Mouse (Mus musculus) MEL (cell line): ENCODE measurements around the gene Tut4. TPM values are rescaled to one million over a fixed set of nuclear protein-coding genes. Genes with fewer than 3 reads are reported as not detected.

Experiments
- DNase-seq: peaks from one replicate; pipeline ENCODE4 v3.0.0; 2011; ENCODE audit warnings: low read depth, low spot score
- H3K27ac ChIP-seq: 2 replicates; pipeline ENCODE4 v1.5.1; 2012; ENCODE audit warnings: low read depth, mild to moderate bottlenecking, control low read depth, low read length, moderate library complexity; ENCODE audit not compliant: control insufficient read depth
- H3K27me3 ChIP-seq, 2 experiments: fragments of 150-350 bp in 1 of 2; sonication (generic) in 1 of 2; 2 replicates each; pipeline ENCODE4 v1.6.1; 2012; ENCODE audit warnings: low read length in 2 of 2, mild to moderate bottlenecking in 2 of 2, improper control_type of control experiment in 1 of 2, moderate library complexity in 1 of 2; ENCODE audit not compliant: insufficient read depth in 2 of 2, control insufficient read depth in 1 of 2
- H3K36me3 ChIP-seq, 2 experiments: 2 replicates each; pipeline ENCODE4 v1.6.1; 2012 to 2014; ENCODE audit warnings: low read length in 2 of 2, improper control_type of control experiment in 1 of 2, inconsistent platforms in 1 of 2, mild to moderate bottlenecking in 1 of 2; ENCODE audit not compliant: insufficient read depth in 2 of 2, control insufficient read depth in 1 of 2
- H3K4me1 ChIP-seq, 2 experiments: fragments of 150-350 bp in 1 of 2; sonication (generic) in 1 of 2; 2 replicates each; pipeline ENCODE4 v1.6.1; 2012; ENCODE audit warnings: low read length in 2 of 2, improper control_type of control experiment in 1 of 2, mild to moderate bottlenecking in 1 of 2; ENCODE audit not compliant: insufficient read depth in 2 of 2, control insufficient read depth in 1 of 2
- H3K4me3 ChIP-seq, 2 experiments: fragments of 150-350 bp in 1 of 2; sonication (generic) in 1 of 2; 2 replicates each; pipeline ENCODE4 v1.5.1; 2012; ENCODE audit warnings: low read depth in 2 of 2, low read length in 2 of 2, mild to moderate bottlenecking in 2 of 2, moderate library complexity in 2 of 2, control low read depth in 1 of 2, improper control_type of control experiment in 1 of 2; ENCODE audit not compliant: control insufficient read depth in 1 of 2, insufficient read depth in 1 of 2
- H3K79me2 ChIP-seq: 2 replicates; pipeline ENCODE4 v1.6.1; 2012; ENCODE audit warnings: mild to moderate bottlenecking, low read length, moderate library complexity; ENCODE audit not compliant: control insufficient read depth, poor library complexity, insufficient read depth
- H3K9ac ChIP-seq: 2 replicates; pipeline ENCODE4 v1.6.1; 2012; ENCODE audit warnings: low read depth, mild to moderate bottlenecking, control low read depth, low read length, moderate library complexity; ENCODE audit not compliant: control insufficient read depth, poor library complexity, severe bottlenecking
- H3K9me3 ChIP-seq: fragments of 150-350 bp; sonication (generic); replicated peaks from 2 replicates; pipeline ENCODE4 v1.6.1; 2012; ENCODE audit warnings: mild to moderate bottlenecking, low read length, improper control_type of control experiment, moderate library complexity; ENCODE audit not compliant: insufficient read depth
- CHD1 ChIP-seq: IDR thresholded peaks from 2 replicates; pipeline ENCODE4 v1.6.1; 2012; ENCODE audit warnings: low read depth, mild to moderate bottlenecking, inconsistent platforms, low read length, improper control_type of control experiment
- CTCF ChIP-seq, 3 experiments: IDR thresholded peaks in 2 of 3; conservative IDR thresholded peaks in 1 of 3; 2 replicates each; pipeline ENCODE4 v1.5.1; 2011 to 2012; ENCODE audit warnings: low read length in 3 of 3, low read depth in 2 of 3, mild to moderate bottlenecking in 2 of 3, improper control_type of control experiment in 1 of 3, inconsistent platforms in 1 of 3, mixed read lengths in 1 of 3, moderate library complexity in 1 of 3; ENCODE audit not compliant: control insufficient read depth in 1 of 3, insufficient read depth in 1 of 3, poor library complexity in 1 of 3, severe bottlenecking in 1 of 3
- E2F4 ChIP-seq: IDR thresholded peaks from 2 replicates; pipeline ENCODE4 v1.6.1; 2011; ENCODE audit warnings: low read depth, low read length, improper control_type of control experiment, borderline replicate concordance
- ELF1 ChIP-seq: IDR thresholded peaks from 2 replicates; pipeline ENCODE4 v1.6.1; 2014; ENCODE audit warnings: low read depth, mild to moderate bottlenecking, inconsistent platforms, low read length, improper control_type of control experiment, moderate library complexity
- ETS1 ChIP-seq: IDR thresholded peaks from 2 replicates; pipeline ENCODE4 v1.6.1; 2012; ENCODE audit warnings: low read depth, mild to moderate bottlenecking, inconsistent platforms, low read length, improper control_type of control experiment, moderate library complexity
- GABPA ChIP-seq: IDR thresholded peaks from 2 replicates; pipeline ENCODE4 v1.6.1; 2012; ENCODE audit warnings: low read depth, mild to moderate bottlenecking, inconsistent platforms, low read length, improper control_type of control experiment, moderate library complexity
- GATA1 ChIP-seq: IDR thresholded peaks from 2 replicates; pipeline ENCODE4 v1.6.1; 2011; ENCODE audit warnings: low read depth, low read length, improper control_type of control experiment
- HCFC1 ChIP-seq: IDR thresholded peaks from 2 replicates; pipeline ENCODE4 v1.6.1; 2012; ENCODE audit warnings: low read depth, mild to moderate bottlenecking, inconsistent platforms, low read length, improper control_type of control experiment, moderate library complexity
- JUND ChIP-seq: IDR thresholded peaks from 2 replicates; pipeline ENCODE4 v1.6.1; 2011; ENCODE audit warnings: low read depth, mild to moderate bottlenecking, improper control_type of control experiment, low read length
- MAFK ChIP-seq: IDR thresholded peaks from 2 replicates; pipeline ENCODE4 v1.6.1; 2011; ENCODE audit warnings: low read depth, mild to moderate bottlenecking, low read length, improper control_type of control experiment, borderline replicate concordance
- MAX ChIP-seq: IDR thresholded peaks from 2 replicates; pipeline ENCODE4 v1.6.1; 2011; ENCODE audit warnings: low read length, improper control_type of control experiment
- MEF2A ChIP-seq: IDR thresholded peaks from 2 replicates; pipeline ENCODE4 v1.6.1; 2014; ENCODE audit warnings: low read depth, mild to moderate bottlenecking, inconsistent platforms, low read length, improper control_type of control experiment; ENCODE audit not compliant: poor library complexity, insufficient replicate concordance, severe bottlenecking; ENCODE audit errors: extremely low read depth
- MXI1 ChIP-seq: IDR thresholded peaks from 2 replicates; pipeline ENCODE4 v1.6.1; 2011; ENCODE audit warnings: mild to moderate bottlenecking, low read depth, low read length, improper control_type of control experiment
- MYB ChIP-seq: IDR thresholded peaks from 2 replicates; pipeline ENCODE4 v1.6.1; 2011; ENCODE audit warnings: mild to moderate bottlenecking, low read depth, low read length, improper control_type of control experiment
- NELFE ChIP-seq: IDR thresholded peaks from 2 replicates; pipeline ENCODE4 v1.6.1; 2011; ENCODE audit warnings: low read depth, low read length, improper control_type of control experiment
- POLR2A ChIP-seq, 2 experiments: IDR thresholded peaks; 2 replicates each; pipeline ENCODE4 v1.6.1; 2011 to 2012; ENCODE audit warnings: low read length in 2 of 2, mild to moderate bottlenecking in 2 of 2, control low read depth in 1 of 2, improper control_type of control experiment in 1 of 2, low read depth in 1 of 2, moderate library complexity in 1 of 2; ENCODE audit not compliant: control insufficient read depth in 1 of 2, insufficient read depth in 1 of 2, poor library complexity in 1 of 2
- POLR2AphosphoS2 ChIP-seq: IDR thresholded peaks from 2 replicates; pipeline ENCODE4 v1.6.1; 2011; ENCODE audit warnings: low read length, improper control_type of control experiment
- POLR2AphosphoS5 ChIP-seq: IDR thresholded peaks from 2 replicates; pipeline ENCODE4 v1.6.1; 2012; ENCODE audit warnings: low read depth, borderline replicate concordance, mild to moderate bottlenecking, inconsistent platforms, low read length, moderate library complexity, mixed read lengths
- RCOR1 ChIP-seq: IDR thresholded peaks from 2 replicates; pipeline ENCODE4 v1.6.1; 2012; ENCODE audit warnings: low read depth, mild to moderate bottlenecking, inconsistent platforms, low read length, improper control_type of control experiment
- UBTF ChIP-seq: IDR thresholded peaks from 2 replicates; pipeline ENCODE4 v1.6.1; 2012; ENCODE audit warnings: low read depth, mild to moderate bottlenecking, inconsistent platforms, low read length, improper control_type of control experiment, moderate library complexity, borderline replicate concordance; ENCODE audit not compliant: insufficient read depth
- ZKSCAN1 ChIP-seq: IDR thresholded peaks from 2 replicates; pipeline ENCODE4 v1.6.1; 2012; ENCODE audit warnings: low read depth, mild to moderate bottlenecking, inconsistent platforms, low read length, improper control_type of control experiment, moderate library complexity
- ZMIZ1 ChIP-seq: IDR thresholded peaks from 2 replicates; pipeline ENCODE4 v1.6.1; 2012; ENCODE audit warnings: low read depth, mild to moderate bottlenecking, inconsistent platforms, low read length, improper control_type of control experiment, moderate library complexity
- ZNF384 ChIP-seq: IDR thresholded peaks from 2 replicates; pipeline ENCODE4 v1.6.1; 2012; ENCODE audit warnings: low read depth, mild to moderate bottlenecking, inconsistent platforms, low read length, improper control_type of control experiment
- polyA plus RNA-seq, 2 experiments: library from polyadenylated mRNA; stranded (reverse) in 1 of 2; unstranded in 1 of 2; fragments of >175 nt in 1 of 2; fragments of >200 nt in 1 of 2; gene quantifications; 2 replicates each; pipeline versions ENCODE4 v1.2.1 to v1.2.4; 2012; ENCODE audit warnings: low replicate concordance in 2 of 2, low read depth in 1 of 2; ENCODE audit not compliant: insufficient read length in 2 of 2, insufficient read depth in 1 of 2, missing spikeins in 1 of 2
- total RNA-seq: library from RNA; depleted of rRNA; stranded (reverse); fragments of 300-350 nt; gene quantifications from 2 replicates; pipeline ENCODE4 v1.2.3, GENCODE M21; 2012

Tut4 gene
- total and polyA plus RNA-seq, 3 experiments: 9.0 to 63.2 TPM; not detected in 1

- H3K79me2 ChIP-seq: peaks cover 11% of the 10 kb centered on the region
- no peak overlapping the region for H3K4me3 ChIP-seq
- no peaks in the 10 kb centered on the region for H3K27me3 ChIP-seq
- H3K9me3 ChIP-seq: no peaks in the 10 kb centered on the region
- DNase-seq: no peak
- TF ChIP-seq MAFK (no peak), POLR2A (IDR thresholded peaks at IDR 0.05; ENCODE audit: control insufficient read depth in 1 of 2, insufficient read depth in 1 of 2, low read depth in 1 of 2, low read length in 2 of 2, poor library complexity in 1 of 2) (no peak), E2F4 (no peak), ZNF384 (no peak), MXI1 (no peak), ZMIZ1 (no peak), NELFE (no peak), CHD1 (no peak), MAX (no peak), CTCF (IDR thresholded peaks at IDR 0.05 in 2 of 3, conservative IDR thresholded peaks at IDR 0.05 in 1 of 3; ENCODE audit: control insufficient read depth in 1 of 3, insufficient read depth in 1 of 3, low read depth in 2 of 3, low read length in 3 of 3, poor library complexity in 1 of 3, severe bottlenecking in 1 of 3) (no peak), POLR2AphosphoS2 (no peak), GATA1 (no peak), HCFC1 (no peak)
- H3K9ac ChIP-seq: no peak overlapping the region
- H3K4me1 ChIP-seq: 0 out of 4 replicates have a peak, but pooled peaks cover 0 to 2% of the 10 kb centered on the region in 2 experiments
- no peak overlapping the region for H3K27ac ChIP-seq
- H3K36me3 ChIP-seq: peaks cover 3% of the 10 kb centered on the region in 2 experiments
These were observed 14.4 kb downstream of the Tut4 start for GRCm38 (mm10) chr4:108473586-108473985.

GRCm38 (mm10) chr4:108482776-108483175, 23.6 kb downstream of the Tut4 start:
- Histone ChIP-seq H3K9me3 (no peaks in the 10 kb centered on the region), H3K27ac (no peak overlapping the region), H3K36me3 (peaks cover 4 to 18% of the 10 kb centered on the region in 2 experiments), H3K4me1 (no peaks in the 10 kb centered on the region), H3K27me3 (no peaks in the 10 kb centered on the region), H3K9ac (no peak overlapping the region), H3K4me3 (no peak overlapping the region), H3K79me2 (no peaks in the 10 kb centered on the region)
- no peak for DNase-seq
- TF ChIP-seq JUND (no peak), CHD1 (no peak), MYB (no peak), HCFC1 (no peak), ELF1 (no peak), CTCF (IDR thresholded peaks at IDR 0.05 in 2 of 3, conservative IDR thresholded peaks at IDR 0.05 in 1 of 3; ENCODE audit: control insufficient read depth in 1 of 3, insufficient read depth in 1 of 3, low read depth in 2 of 3, low read length in 3 of 3, poor library complexity in 1 of 3, severe bottlenecking in 1 of 3) (no peak), RCOR1 (no peak), ZKSCAN1 (no peak), MEF2A (no peak), ZMIZ1 (no peak), ETS1 (no peak), POLR2AphosphoS5 (no peak), UBTF (no peak), MAFK (no peak), GABPA (no peak)
